ENCODE assay signal across 9 mouse cellular contexts in the genomic region with DNA sequence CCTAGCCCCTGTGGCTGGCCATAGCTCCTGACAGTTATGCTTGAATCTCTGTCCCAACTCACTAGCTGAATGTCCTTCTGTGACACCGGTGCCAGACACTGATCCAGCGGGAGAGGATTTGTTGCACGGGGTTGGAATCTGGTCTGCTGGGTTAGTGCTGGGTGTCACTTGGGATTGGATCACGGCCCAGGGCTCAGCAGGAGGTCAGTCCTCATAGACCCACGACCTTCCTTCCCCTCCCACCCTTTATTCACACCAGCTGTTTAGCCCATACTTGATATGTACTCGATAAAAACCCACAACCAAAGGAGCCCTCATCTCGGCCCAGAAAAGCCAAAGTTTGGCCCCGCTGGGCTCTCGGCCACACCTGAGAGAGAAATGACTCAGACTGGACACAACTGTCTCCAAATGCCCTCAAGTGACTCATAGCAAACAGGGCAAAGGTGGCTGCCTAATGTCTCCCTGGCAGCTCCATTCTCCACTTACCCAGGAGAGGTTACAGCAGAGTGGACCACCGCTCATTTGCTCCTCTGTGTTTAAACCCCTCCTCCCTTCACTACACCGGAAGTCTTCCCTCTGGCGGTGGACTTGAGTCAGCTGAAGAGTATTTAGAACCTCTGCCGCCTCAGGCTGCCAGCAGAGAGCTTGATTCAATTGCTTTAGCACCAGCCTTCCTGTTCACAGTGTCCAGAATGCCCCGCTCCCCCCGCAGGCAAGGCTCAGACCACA. TPM values are rescaled to one million over a fixed set of nuclear protein-coding genes. Genes with fewer than 3 reads are reported as not detected.
DNase-seq lines count a peak whose midpoint lies in the region; ATAC-seq and TF ChIP-seq lines count a peak whose summit lies in the region.
"Had no signal": no experiment of that assay in that cellular context is flagged by ENCODE, and none has a peak within 500 bp of the region (broad histone marks: within the 10 kb centered on the region; RNA-seq: fewer than 3 reads in every experiment).

No protein-coding gene starts in this region.

- peak; percentile 44; the same call in 1 of the 2 replicates for TF ChIP-seq CTCF in liver, adult 2 months (IDR thresholded peaks at IDR 0.05; ENCODE audit: low read depth, low read length)

- intact Hi-C loops in left cerebral cortex, postnatal 25 days (cut with DNase I), result loop anchor here (5.0 to 10.0 kb wide), 2 partner anchors 196 to 374 kb away; a partner anchor contains a TSS

- WGBS in liver, adult 2 months, result 15% methylated on average over 15 of the region's 15 CpGs
- 45% methylated on average over 15 of the region's 15 CpGs for WGBS in embryonic facial prominence, embryonic 11.5 days
- WGBS in neural tube, embryonic 11.5 days, result 57% methylated on average over 15 of the region's 15 CpGs

- H3K36me3 ChIP-seq in liver, adult 2 months (ENCODE audit: control insufficient read depth, insufficient read depth, low read length), result no peaks in the 10 kb centered on the region
- no peaks in the 10 kb centered on the region for H3K36me3 ChIP-seq in embryonic facial prominence, embryonic 11.5 days (replicated peaks; ENCODE audit: control insufficient read depth, insufficient read depth, low read depth, low read length)
- H3K36me3 ChIP-seq in neural tube, embryonic 11.5 days (ENCODE audit: control insufficient read depth, insufficient read depth, low read length), result no peaks in the 10 kb centered on the region

- H3K9ac ChIP-seq in liver, adult 2 months (ENCODE audit: low read depth, low read length), result no peak overlapping the region
- no peak overlapping the region for H3K9ac ChIP-seq in embryonic facial prominence, embryonic 11.5 days (replicated peaks; ENCODE audit: low read length)
- H3K9ac ChIP-seq in neural tube, embryonic 11.5 days (ENCODE audit: low read length), result no peak overlapping the region

- no peaks in the 10 kb centered on the region for H3K9me3 ChIP-seq in embryonic facial prominence, embryonic 11.5 days (replicated peaks; ENCODE audit: control insufficient read depth, low read length)
- H3K9me3 ChIP-seq in neural tube, embryonic 11.5 days (ENCODE audit: control insufficient read depth, low read length), result no peaks in the 10 kb centered on the region

- no peaks in the 10 kb centered on the region for H3K79me2 ChIP-seq in liver, adult 2 months (ENCODE audit: control insufficient read depth, insufficient read depth, low read length)

- H3K27me3 ChIP-seq in liver, adult 2 months (ENCODE audit: control insufficient read depth, insufficient read depth, low read length), result no peaks in the 10 kb centered on the region
- H3K27me3 ChIP-seq in embryonic facial prominence, embryonic 11.5 days (ENCODE audit: control insufficient read depth, insufficient read depth, low read length), result no peaks in the 10 kb centered on the region
- no peaks in the 10 kb centered on the region for H3K27me3 ChIP-seq in neural tube, embryonic 11.5 days (ENCODE audit: control insufficient read depth, insufficient read depth, low read length)

- H3K4me1 ChIP-seq in liver, adult 2 months (ENCODE audit: control insufficient read depth, insufficient read depth, low read length), result peaks cover 11% of the 10 kb centered on the region; the same call in 1 of the 2 replicates
- H3K4me1 ChIP-seq in embryonic facial prominence, embryonic 11.5 days (ENCODE audit: control insufficient read depth, insufficient read depth, low read length), result no peaks in the 10 kb centered on the region
- peaks cover 4% of the 10 kb centered on the region; the same call in 1 of the 2 replicates for H3K4me1 ChIP-seq in neural tube, embryonic 11.5 days (ENCODE audit: control insufficient read depth, insufficient read depth, low read length)

- peak overlapping the region; percentile 53 for H3K27ac ChIP-seq in liver, adult 2 months (replicated peaks; ENCODE audit: insufficient read depth, low read depth, low read length)
- no peak overlapping the region for H3K27ac ChIP-seq in embryonic facial prominence, embryonic 11.5 days (replicated peaks; ENCODE audit: low read depth, low read length)
- no peak overlapping the region for H3K27ac ChIP-seq in neural tube, embryonic 11.5 days (ENCODE audit: low read depth, low read length)

- H3K4me3 ChIP-seq in liver, adult 2 months (ENCODE audit: insufficient read depth, low read depth, low read length), result no peak overlapping the region
- no peak overlapping the region for H3K4me3 ChIP-seq in embryonic facial prominence, embryonic 11.5 days (ENCODE audit: low read depth, low read length)
- H3K4me3 ChIP-seq in neural tube, embryonic 11.5 days (ENCODE audit: low read depth, low read length), result no peak overlapping the region

- peak; percentile 77 for DNase-seq in liver, adult 2 months (ENCODE audit: extremely low read depth, low read depth, low spot score)
- DNase-seq in liver (no peak), MN1 (ENCODE audit: low spot score) (peak; percentile 82)
- DNase-seq in embryonic facial prominence, embryonic 11.5 days (ENCODE audit: low spot score), result peak; percentile 78
- peak; percentile 58 for DNase-seq in neural tube, embryonic 11.5 days (ENCODE audit: low spot score)
- no peak for DNase-seq in gastrocnemius, postnatal 4 days (ENCODE audit: low spot score in 2 of 2)
- no peak for DNase-seq in left cerebral cortex, postnatal 25 days (ENCODE audit: low spot score in 2 of 2)
- no peak for DNase-seq in left cerebral cortex, adult 8-10 months (ENCODE audit: low spot score in 2 of 2)

- H3K4me2 ChIP-seq in embryonic facial prominence, embryonic 11.5 days (ENCODE audit: low read depth, low read length), result no peak overlapping the region
- no peak overlapping the region for H3K4me2 ChIP-seq in neural tube, embryonic 11.5 days (ENCODE audit: low read depth)

- ATAC-seq in embryonic facial prominence, embryonic 11.5 days (replicated peaks; ENCODE audit: insufficient number of reproducible peaks, low FRiP score, low TSS enrichment, low read depth), result no peak
- ATAC-seq in neural tube, embryonic 11.5 days (ENCODE audit: insufficient read depth, low FRiP score, low TSS enrichment), result no peak

- no peak for TF ChIP-seq POLR2A in liver, adult 2 months (IDR thresholded peaks at IDR 0.05; ENCODE audit: extremely low read depth, insufficient read depth, low read length)

RNA-seq across cellular contexts. Expression of a gene that starts 27.2 kb away (rescaled TPM):
- 0.09 TPM in 1 of 2 replicates, not detected in the other for total RNA-seq in liver, adult 2 months (2014; rRNA removed)
- 0.11 and 0.12 TPM in 2 replicates for polyA plus RNA-seq in liver, adult 2 months (2012; rRNA removed)
- not detected in 2 replicates for polyA plus RNA-seq in embryonic facial prominence, embryonic 11.5 days (2014; fragmentation: Nextera tagmentation; extraction: Ambion mirVana)
- not detected in 2 replicates for polyA plus RNA-seq in neural tube, embryonic 11.5 days (2014; fragmentation: Nextera tagmentation; extraction: Ambion mirVana)
- under 1 TPM in 1 of 2 experiments, not detected in 1; 0.44 TPM for total RNA-seq in gastrocnemius, postnatal 4 days (2021)
- not detected for total RNA-seq in left cerebral cortex, postnatal 25 days (2021)
- total RNA-seq in left cerebral cortex, adult 8-10 months (2022), result not detected
- polyA plus RNA-seq: small intestine, adult 2 months had no signal

Comparison
In these comparisons a context has a peak if more than half of its experiments do, and no peak if none do; other contexts are left out.
1. DNase-seq: peak in liver, adult 2 months (single experiment), MN1 (single experiment), embryonic facial prominence, embryonic 11.5 days (single experiment) and neural tube, embryonic 11.5 days (single experiment); none in liver (single experiment), gastrocnemius, postnatal 4 days (0 of 2), left cerebral cortex, postnatal 25 days (0 of 2) and left cerebral cortex, adult 8-10 months (0 of 2).